Comparison of ENCODE assay signal across 17 mouse cellular contexts in genomic region chr2:179920042-179920441, GRCm38 (mm10). TPM values are rescaled to one million over a fixed set of nuclear protein-coding genes. Genes with fewer than 3 reads are reported as not detected.
DNase-seq lines count a peak whose midpoint lies in the region; ATAC-seq and TF ChIP-seq lines count a peak whose summit lies in the region.
"Had no signal": no experiment of that assay in that cellular context is flagged by ENCODE, and none has a peak within 500 bp of the region (broad histone marks: within the 10 kb centered on the region; RNA-seq: fewer than 3 reads in every experiment).

No protein-coding gene starts in this region.

- H3K27ac ChIP-seq in heart, embryonic 12.5 days (ENCODE audit: poor library complexity, severe bottlenecking) = no peak overlapping the region
- no peak overlapping the region for H3K27ac ChIP-seq in lung, postnatal 0 days (ENCODE audit: low read length)
- no peak overlapping the region for H3K27ac ChIP-seq in midbrain, embryonic 14.5 days (replicated peaks; ENCODE audit: low read depth, low read length)
- H3K27ac ChIP-seq: forebrain, embryonic 15.5 days; hindbrain, embryonic 13.5 days; intestine, embryonic 15.5 days; limb, embryonic 10.5 days; liver, embryonic 14.5 days had no signal

- DNase-seq in heart, adult 18-20 months = peak; percentile 27 to 36
- peak; percentile 22 to 29 for DNase-seq in lung, adult 18-20 months
- DNase-seq in lung, adult 2 months = no peak
- DNase-seq in NIH3T3 (ENCODE audit: low read depth) = peak; percentile 90
- DNase-seq in lung, postnatal 0 days (ENCODE audit: low spot score) = no peak
- DNase-seq in midbrain, embryonic 14.5 days = no peak
- DNase-seq: gastrocnemius, postnatal 25 days; layer of hippocampus, postnatal 36 days; thymus, adult 18-20 months had no signal

- peaks cover 73% of the 10 kb centered on the region for H3K36me3 ChIP-seq in heart, embryonic 12.5 days
- H3K36me3 ChIP-seq in lung, postnatal 0 days (ENCODE audit: insufficient read depth, low read length) = peaks cover 28% of the 10 kb centered on the region
- peaks cover 78% of the 10 kb centered on the region for H3K36me3 ChIP-seq in midbrain, embryonic 14.5 days (ENCODE audit: control insufficient read depth, insufficient read depth, low read length)

- 82% methylated on average over 4 of the region's 4 CpGs for WGBS in heart, embryonic 12.5 days
- WGBS in lung, adult 2 months = 51% methylated on average over 4 of the region's 4 CpGs
- 59% methylated on average over 4 of the region's 4 CpGs for WGBS in lung, postnatal 0 days
- 90% methylated on average over 4 of the region's 4 CpGs for WGBS in midbrain, embryonic 14.5 days

- no peak overlapping the region for H3K4me2 ChIP-seq in heart, embryonic 12.5 days
- no peak overlapping the region for H3K4me2 ChIP-seq in lung, postnatal 0 days (replicated peaks; ENCODE audit: low read depth, low read length)
- no peak overlapping the region for H3K4me2 ChIP-seq in midbrain, embryonic 14.5 days (ENCODE audit: low read length)
- H3K4me2 ChIP-seq: forebrain, embryonic 15.5 days; hindbrain, embryonic 13.5 days; intestine, embryonic 15.5 days had no signal

- no peak overlapping the region for H3K9ac ChIP-seq in heart, embryonic 12.5 days
- H3K9ac ChIP-seq in lung, postnatal 0 days (replicated peaks; ENCODE audit: low read depth) = no peak overlapping the region
- H3K9ac ChIP-seq in midbrain, embryonic 14.5 days (replicated peaks; ENCODE audit: low read length) = no peak overlapping the region
- H3K9ac ChIP-seq: forebrain, embryonic 15.5 days; hindbrain, embryonic 13.5 days; intestine, embryonic 15.5 days; liver, embryonic 14.5 days had no signal

- H3K4me3 ChIP-seq in heart, embryonic 12.5 days = no peak overlapping the region
- H3K4me3 ChIP-seq in lung, adult 2 months (replicated peaks; ENCODE audit: extremely low read depth, low read depth, low read length) = no peak overlapping the region
- H3K4me3 ChIP-seq in lung, postnatal 0 days (ENCODE audit: low read depth, low read length) = no peak overlapping the region
- H3K4me3 ChIP-seq in midbrain, embryonic 14.5 days (replicated peaks; ENCODE audit: low read depth, low read length) = no peak overlapping the region
- H3K4me3 ChIP-seq: forebrain, embryonic 15.5 days; hindbrain, embryonic 13.5 days; intestine, embryonic 15.5 days; limb, embryonic 10.5 days had no signal

- no peak for TF ChIP-seq EP300 in lung, postnatal 0 days (IDR thresholded peaks at IDR 0.05)

- no peaks in the 10 kb centered on the region for H3K9me3 ChIP-seq in heart, embryonic 12.5 days (replicated peaks)
- H3K9me3 ChIP-seq in lung, postnatal 0 days (ENCODE audit: low read length) = no peaks in the 10 kb centered on the region
- H3K9me3 ChIP-seq in midbrain, embryonic 14.5 days (ENCODE audit: control insufficient read depth, low read length) = no peaks in the 10 kb centered on the region
- H3K9me3 ChIP-seq: forebrain, embryonic 15.5 days; hindbrain, embryonic 13.5 days; intestine, embryonic 15.5 days; limb, embryonic 10.5 days had no signal

- TF ChIP-seq POLR2A in lung, adult 2 months (IDR thresholded peaks at IDR 0.05; ENCODE audit: borderline replicate concordance, extremely low read depth, low read depth, low read length) = no peak

- H3K4me1 ChIP-seq in heart, embryonic 12.5 days (replicated peaks) = no peaks in the 10 kb centered on the region
- no peaks in the 10 kb centered on the region for H3K4me1 ChIP-seq in lung, adult 2 months (ENCODE audit: control insufficient read depth, insufficient read depth, low read length)
- H3K4me1 ChIP-seq in lung, postnatal 0 days (ENCODE audit: insufficient read depth, low read depth, low read length) = no peaks in the 10 kb centered on the region
- no peaks in the 10 kb centered on the region for H3K4me1 ChIP-seq in midbrain, embryonic 14.5 days (ENCODE audit: control insufficient read depth, insufficient read depth, low read length)
- H3K4me1 ChIP-seq: forebrain, embryonic 15.5 days; hindbrain, embryonic 13.5 days; intestine, embryonic 15.5 days; limb, embryonic 10.5 days had no signal

- ATAC-seq in heart, embryonic 12.5 days (ENCODE audit: insufficient number of reproducible peaks, low FRiP score) = no peak
- peak; percentile 54; the same call in 1 of the 2 replicates for ATAC-seq in lung, postnatal 0 days
- ATAC-seq in midbrain, embryonic 14.5 days (ENCODE audit: low FRiP score, low TSS enrichment) = no peak
- no peak for ATAC-seq in megakaryocyte progenitor cell, adult 5-6 weeks (replicated peaks; ENCODE audit: poor library complexity)
- ATAC-seq: forebrain, embryonic 15.5 days; intestine, embryonic 15.5 days; Patski had no signal

- H3K27me3 ChIP-seq in heart, embryonic 12.5 days (replicated peaks) = no peaks in the 10 kb centered on the region
- no peaks in the 10 kb centered on the region for H3K27me3 ChIP-seq in lung, postnatal 0 days (replicated peaks; ENCODE audit: insufficient read depth, low read length)
- H3K27me3 ChIP-seq in midbrain, embryonic 14.5 days (ENCODE audit: control insufficient read depth, insufficient read depth, low read length) = no peaks in the 10 kb centered on the region
- H3K27me3 ChIP-seq: forebrain, embryonic 15.5 days; hindbrain, embryonic 13.5 days; intestine, embryonic 15.5 days; Patski had no signal

- no peak for TF ChIP-seq CTCF in lung, adult 2 months (IDR thresholded peaks at IDR 0.05; ENCODE audit: insufficient read depth, low read length)
- TF ChIP-seq CTCF in lung, postnatal 0 days (IDR thresholded peaks at IDR 0.05) = no peak

RNA-seq across cellular contexts. Expression of gene Taf4, which starts 56.4 kb away (rescaled TPM):
- total RNA-seq in heart, adult 18-20 months (2021) = 10 to 100 TPM; 17.1 to 17.7 TPM
- polyA plus RNA-seq in heart, embryonic 12.5 days (2016; fragmentation: Nextera tagmentation; extraction: Ambion mirVana) = 2.4 and 2.7 TPM in 2 replicates
- polyA plus RNA-seq in lung, adult 2 months (2012; rRNA removed) = 10.1 and 11.5 TPM in 2 replicates
- polyA plus RNA-seq in lung, postnatal 0 days (2015; fragmentation: Nextera tagmentation; extraction: Ambion mirVana) = 2.8 and 3.5 TPM in 2 replicates
- polyA plus RNA-seq in midbrain, embryonic 14.5 days (2014; fragmentation: Nextera tagmentation; extraction: Ambion mirVana) = 5.4 and 5.9 TPM in 2 replicates
- 21.7 and 24.4 TPM in 2 replicates for total RNA-seq in megakaryocyte progenitor cell, adult 5-6 weeks (2015)
- 15.1 and 18.0 TPM in 2 replicates for total RNA-seq in megakaryocyte progenitor cell, adult 5-6 weeks (2017)

Comparison
In these comparisons a context has a peak if more than half of its experiments do, and no peak if none do; other contexts are left out.
1. DNase-seq: peak in heart, adult 18-20 months (2 of 2), lung, adult 18-20 months (2 of 2) and NIH3T3 (single experiment); none in lung, adult 2 months (single experiment), lung, postnatal 0 days (single experiment) and midbrain, embryonic 14.5 days (single experiment).